Mouse (Mus musculus): ENCODE measurements around the gene Ace3. TPM values are rescaled to one million over a fixed set of nuclear protein-coding genes. Genes with fewer than 3 reads are reported as not detected.

Gene Ace3
- polyA plus RNA-seq, 1 experiment = not detected

DNA sequence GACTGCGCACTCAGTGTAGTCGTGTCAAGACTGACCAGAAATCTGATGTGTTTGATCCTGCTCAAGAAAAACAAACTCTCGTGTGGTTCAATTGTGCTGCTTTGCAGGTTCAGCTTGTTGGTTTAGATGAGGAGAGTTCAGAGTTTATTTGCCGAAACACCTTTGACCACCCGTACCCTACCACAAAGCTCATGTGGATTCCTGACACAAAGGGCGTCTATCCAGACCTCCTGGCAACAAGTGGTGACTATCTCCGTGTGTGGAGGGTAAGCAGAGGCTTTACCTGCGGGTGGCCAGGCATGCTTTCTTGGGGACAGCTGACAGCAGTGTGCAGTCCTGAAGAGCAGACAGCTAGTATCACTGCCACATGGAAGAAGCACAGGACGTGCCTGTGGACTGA lies 52.1 kb downstream of the Ace3 start:
- Histone ChIP-seq H3ac (ENCODE audit: control insufficient read depth, insufficient read length, low read depth) (no peak overlapping the region), H3K27me3 (ENCODE audit: control insufficient read depth, insufficient read depth, insufficient read length) (no peaks in the 10 kb centered on the region), H3K36me3 (ENCODE audit: control insufficient read depth, insufficient read depth) (peaks cover 37% of the 10 kb centered on the region), H3K79me2 (ENCODE audit: control insufficient read depth, insufficient read depth) (peaks cover 56% of the 10 kb centered on the region), H3K4me3 (ENCODE audit: insufficient read depth, poor library complexity, severe bottlenecking) (no peak overlapping the region), H3K79me3 (ENCODE audit: low read depth) (peaks cover 32% of the 10 kb centered on the region)
- no peak for TF ChIP-seq FOSL1 (IDR thresholded peaks at IDR 0.05; ENCODE audit: insufficient read depth, low read length, poor library complexity, severe bottlenecking)

DNA sequence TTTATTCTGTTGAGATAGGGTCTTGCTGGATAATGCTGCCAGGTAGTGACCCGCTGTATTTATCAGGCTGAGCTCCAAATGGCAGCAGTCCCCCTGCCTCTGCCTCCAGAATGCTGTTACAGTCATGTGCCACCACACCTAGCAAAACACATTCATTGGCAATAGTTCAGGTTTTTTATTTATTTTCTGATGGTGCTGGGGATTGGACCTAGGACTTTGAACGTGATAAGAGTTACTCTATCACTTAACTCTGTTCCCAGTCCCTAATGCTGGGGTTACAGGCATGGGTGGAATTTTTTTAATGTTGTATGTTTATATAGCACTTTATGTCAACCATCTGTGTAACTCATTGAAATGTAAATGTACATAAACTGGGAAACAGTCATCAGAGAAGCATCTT lies 59.4 kb downstream of the Ace3 start:
- H3K4me3 ChIP-seq (ENCODE audit: insufficient read depth, poor library complexity, severe bottlenecking) = no peak overlapping the region
- peaks cover 91% of the 10 kb centered on the region for H3K36me3 ChIP-seq (ENCODE audit: control insufficient read depth, insufficient read depth)
- TF ChIP-seq MYOD1 (IDR thresholded peaks at IDR 0.05; ENCODE audit: control insufficient read depth, insufficient read length, low read depth) (no peak), CEBPB (IDR thresholded peaks at IDR 0.05; ENCODE audit: low read depth) (no peak), FOSL1 (IDR thresholded peaks at IDR 0.05; ENCODE audit: insufficient read depth, low read length, poor library complexity, severe bottlenecking) (no peak), CTCF (IDR thresholded peaks at IDR 0.05; ENCODE audit: control insufficient read depth, insufficient read depth, insufficient read length) (no peak), MAX (IDR thresholded peaks at IDR 0.05) (no peak), USF1 (IDR thresholded peaks at IDR 0.05; ENCODE audit: low read depth) (no peak), MYOG (IDR thresholded peaks at IDR 0.05; ENCODE audit: control insufficient read depth, extremely low read depth, insufficient read length) (no peak)
- H3K27me3 ChIP-seq (ENCODE audit: control insufficient read depth, insufficient read depth, insufficient read length) = no peaks in the 10 kb centered on the region
- H3ac ChIP-seq (ENCODE audit: control insufficient read depth, insufficient read length, low read depth) = no peak overlapping the region
- no peaks in the 10 kb centered on the region for H3K79me3 ChIP-seq (ENCODE audit: low read depth)
- H3K79me2 ChIP-seq (ENCODE audit: control insufficient read depth, insufficient read depth) = no peaks in the 10 kb centered on the region

DNA sequence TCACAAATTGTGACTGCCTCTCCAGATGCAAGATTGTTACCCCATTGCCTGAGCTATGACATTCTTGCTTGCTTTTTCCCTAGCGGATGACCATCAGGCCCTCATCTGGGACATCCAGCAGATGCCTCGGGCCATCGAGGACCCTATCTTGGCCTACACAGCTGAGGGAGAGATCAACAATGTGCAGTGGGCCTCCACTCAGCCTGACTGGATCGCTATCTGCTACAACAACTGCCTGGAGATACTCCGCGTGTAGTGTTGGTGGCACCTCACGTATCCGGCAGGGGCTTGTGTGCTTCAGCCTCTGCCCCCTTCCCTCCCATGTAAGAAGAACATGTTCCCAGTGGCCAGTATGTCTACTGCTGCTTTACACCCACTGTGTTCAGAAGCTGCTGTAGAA lies 60.1 kb downstream of the Ace3 start:
- TF ChIP-seq MYOD1 (IDR thresholded peaks at IDR 0.05; ENCODE audit: control insufficient read depth, insufficient read length, low read depth) (no peak), FOSL1 (IDR thresholded peaks at IDR 0.05; ENCODE audit: insufficient read depth, low read length, poor library complexity, severe bottlenecking) (no peak), CEBPB (IDR thresholded peaks at IDR 0.05; ENCODE audit: low read depth) (no peak), CTCF (IDR thresholded peaks at IDR 0.05; ENCODE audit: control insufficient read depth, insufficient read depth, insufficient read length) (no peak), MYOG (IDR thresholded peaks at IDR 0.05; ENCODE audit: control insufficient read depth, extremely low read depth, insufficient read length) (no peak), MAX (IDR thresholded peaks at IDR 0.05) (no peak), USF1 (IDR thresholded peaks at IDR 0.05; ENCODE audit: low read depth) (no peak)
- Histone ChIP-seq H3K36me3 (ENCODE audit: control insufficient read depth, insufficient read depth) (peaks cover 91% of the 10 kb centered on the region), H3K27me3 (ENCODE audit: control insufficient read depth, insufficient read depth, insufficient read length) (no peaks in the 10 kb centered on the region), H3ac (ENCODE audit: control insufficient read depth, insufficient read length, low read depth) (no peak overlapping the region), H3K4me3 (ENCODE audit: insufficient read depth, poor library complexity, severe bottlenecking) (no peak overlapping the region), H3K79me3 (ENCODE audit: low read depth) (no peaks in the 10 kb centered on the region), H3K79me2 (ENCODE audit: control insufficient read depth, insufficient read depth) (no peaks in the 10 kb centered on the region)

Other genes with a start within 250 kb of the Ace3 start
- 2.7 TPM for gene Cyb561, start 41.3 kb upstream of the Ace3 start, polyA plus RNA-seq (2012; fragmentation: generic; extraction: Trizol)
- gene Ace, start 26.7 kb upstream of the Ace3 start, polyA plus RNA-seq (2012; fragmentation: generic; extraction: Trizol) = 1.3 TPM
- not detected for gene Kcnh6, start 13.4 kb downstream of the Ace3 start, polyA plus RNA-seq (2012; fragmentation: generic; extraction: Trizol)
- 35.2 TPM for gene Dcaf7, start 42.2 kb downstream of the Ace3 start, polyA plus RNA-seq (2012; fragmentation: generic; extraction: Trizol)
- gene Taco1, start 71.4 kb downstream of the Ace3 start, polyA plus RNA-seq (2012; fragmentation: generic; extraction: Trizol) = 15.8 TPM
- gene Map3k3, start 89.9 kb downstream of the Ace3 start, polyA plus RNA-seq (2012; fragmentation: generic; extraction: Trizol) = 23.1 TPM
- gene Gm10840, start 166.2 kb downstream of the Ace3 start, polyA plus RNA-seq (2012; fragmentation: generic; extraction: Trizol) = not detected
- gene Limd2, start 166.2 kb downstream of the Ace3 start, polyA plus RNA-seq (2012; fragmentation: generic; extraction: Trizol) = 67.7 TPM
- gene Strada, start 207.5 kb downstream of the Ace3 start, polyA plus RNA-seq (2012; fragmentation: generic; extraction: Trizol) = 21.3 TPM
- 16.6 TPM for gene Ccdc47, start 221.7 kb downstream of the Ace3 start, polyA plus RNA-seq (2012; fragmentation: generic; extraction: Trizol)
- 19.5 TPM for gene Ddx42, start 222.3 kb downstream of the Ace3 start, polyA plus RNA-seq (2012; fragmentation: generic; extraction: Trizol)